Mouse (Mus musculus): ENCODE data around the gene Gm17949. TPM values are rescaled to one million over a fixed set of nuclear protein-coding genes. Genes with fewer than 3 reads are reported as not detected.
"Not testable (repeated sequence)": the region's sequence is repeated elsewhere in the genome, so short reads cannot be mapped to it uniquely, and the experiment has no call there.

Gm17949 gene
- polyA plus RNA-seq, 1 experiment from 2014 or later, result 0.43 TPM

DNA sequence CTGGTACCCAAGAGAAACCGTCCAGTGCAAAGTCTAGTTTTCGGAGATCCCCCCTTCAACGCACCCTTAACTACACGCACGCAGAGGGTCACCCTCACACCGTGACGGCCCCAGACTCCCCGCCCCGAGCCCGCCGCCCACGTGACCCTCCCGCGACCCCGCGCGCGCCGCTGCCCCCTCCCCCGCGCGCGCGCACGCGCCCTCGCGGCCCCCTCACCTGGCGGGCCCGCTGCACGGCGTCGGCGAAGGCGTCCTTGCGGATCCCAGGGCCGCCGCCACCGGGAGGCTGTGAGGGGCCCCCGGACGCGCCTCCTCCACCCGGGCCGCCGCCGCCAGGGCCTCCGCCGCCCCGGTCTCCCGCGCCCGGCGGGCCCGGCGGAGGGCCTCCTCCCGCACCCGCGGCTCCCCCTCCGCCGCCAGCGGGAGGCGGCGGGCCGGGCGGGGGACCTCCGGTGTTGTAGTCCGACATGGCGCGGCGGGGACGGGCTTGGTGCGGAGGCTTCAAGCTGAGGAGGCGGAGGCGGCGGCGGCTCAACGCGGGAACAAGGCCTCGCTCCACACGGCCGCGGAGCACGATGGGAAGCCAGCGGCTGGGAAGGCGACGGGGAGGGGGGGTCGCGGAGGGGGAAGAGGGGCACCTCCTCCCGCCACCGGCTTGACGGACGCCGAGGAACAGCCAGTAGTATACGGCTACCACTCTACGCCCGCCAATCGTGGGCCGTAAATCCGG lies 19.8 kb downstream of the Gm17949 start, which contains the start of gene Khsrp:
TSS of gene Khsrp (minus strand) at position 592 of the 730 bp plus-strand sequence.
- peaks cover 26% of the 10 kb centered on the region for H3K4me1 ChIP-seq (replicated peaks)
- H3K4me3 ChIP-seq, result peak within 1 kb of the TSS; percentile 77
- H3K9me3 ChIP-seq, result no peaks in the 10 kb centered on the region
- WGBS, result under 1% methylated on average over 98 of the region's 99 CpGs
- no peaks in the 10 kb centered on the region for H3K27me3 ChIP-seq (ENCODE audit: insufficient read depth, poor library complexity, severe bottlenecking)
- peak; percentile 57 for DNase-seq (ENCODE audit: low spot score)
- peak within 1 kb of the TSS; percentile 99 for H3K27ac ChIP-seq
- peaks cover 36% of the 10 kb centered on the region for H3K36me3 ChIP-seq

- Histone ChIP-seq H3K27ac (peak overlapping the region; percentile 99), H3K4me1 (replicated peaks) (peaks cover 26% of the 10 kb centered on the region), H3K36me3 (peaks cover 28% of the 10 kb centered on the region), H3K9me3 (no peaks in the 10 kb centered on the region), H3K27me3 (ENCODE audit: insufficient read depth, poor library complexity, severe bottlenecking) (no peaks in the 10 kb centered on the region), H3K4me3 (peak overlapping the region; percentile 77)
- under 1% methylated on average over 38 of the region's 38 CpGs for WGBS
- peak; percentile 100 for DNase-seq (ENCODE audit: low spot score)
Observed at GRCm38 (mm10) chr17:57031661-57032420, 20.6 kb downstream of the Gm17949 start.

DNA sequence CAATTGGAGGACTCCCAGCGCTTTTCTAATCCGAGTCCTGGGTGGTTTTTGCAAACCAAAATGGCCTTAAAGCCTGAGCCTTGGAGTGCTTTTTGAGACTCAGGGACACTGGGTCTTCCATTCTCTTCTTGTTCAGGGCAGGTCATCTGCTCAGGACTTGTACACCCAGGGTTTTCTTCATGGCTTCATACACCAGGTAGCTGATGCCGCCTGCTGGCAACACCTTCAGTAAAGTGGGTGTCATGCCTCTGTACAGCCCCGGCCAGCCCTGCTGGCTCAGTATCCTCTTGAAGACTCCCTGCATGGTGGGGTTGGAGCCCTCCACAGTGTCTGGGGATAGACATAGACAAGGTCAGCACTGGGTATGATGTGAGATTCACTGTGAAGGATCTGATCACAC lies 21.6 kb downstream of the Gm17949 start:
- peak overlapping the region; percentile 99 for H3K27ac ChIP-seq
- 86% methylated on average over 4 of the region's 4 CpGs for WGBS

GRCm38 (mm10) chr17:57038978-57039377 lies 27.7 kb downstream of the Gm17949 start:
- Histone ChIP-seq H3K4me1 (replicated peaks) (peaks cover 3% of the 10 kb centered on the region; the same call in 1 of the 2 replicates), H3K27me3 (ENCODE audit: insufficient read depth, poor library complexity, severe bottlenecking) (peaks cover 22% of the 10 kb centered on the region), H3K27ac (no peak overlapping the region), H3K9me3 (peaks cover 3% of the 10 kb centered on the region; the same call in 1 of the 2 replicates), H3K4me3 (no peak overlapping the region), H3K36me3 (no peaks in the 10 kb centered on the region)
- no peak for DNase-seq (ENCODE audit: low spot score)
- 36% methylated on average over 8 of the region's 8 CpGs for WGBS

More for the DNA sequence above, 21.6 kb downstream of the Gm17949 start:
- Histone ChIP-seq H3K4me1 (replicated peaks) (peaks cover 26% of the 10 kb centered on the region), H3K4me3 (peak overlapping the region; percentile 77), H3K27me3 (ENCODE audit: insufficient read depth, poor library complexity, severe bottlenecking) (peaks cover 7% of the 10 kb centered on the region), H3K36me3 (peaks cover 18% of the 10 kb centered on the region), H3K9me3 (no peaks in the 10 kb centered on the region)
- no peak for DNase-seq (ENCODE audit: low spot score)

DNA sequence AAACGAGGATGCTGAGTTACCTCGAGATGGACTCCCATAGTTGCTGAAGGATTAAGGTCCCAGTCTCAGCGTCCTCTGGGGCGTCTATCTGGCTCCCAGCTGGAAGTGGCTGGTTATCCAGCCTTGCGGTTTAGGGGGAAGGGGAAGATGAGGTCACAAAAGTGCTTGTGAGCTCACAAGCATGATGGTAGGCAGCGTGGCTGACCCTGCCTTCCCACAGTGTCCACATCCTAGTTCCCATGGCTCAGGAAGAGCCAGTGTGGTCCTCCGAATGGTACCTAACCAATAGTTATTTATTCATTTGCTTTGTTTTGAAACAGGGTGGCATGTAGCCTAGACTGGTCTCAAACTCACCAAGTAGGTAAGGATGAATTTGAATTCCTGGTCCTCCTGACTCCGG lies 30.3 kb downstream of the Gm17949 start, which contains the start of gene Slc25a41:
TSS of gene Slc25a41 (minus strand) at position 101 of the 400 bp plus-strand sequence.
- H3K27me3 ChIP-seq (ENCODE audit: insufficient read depth, poor library complexity, severe bottlenecking), result peaks cover 22% of the 10 kb centered on the region
- WGBS, result 77% methylated on average over 8 of the region's 8 CpGs
- no peak within 1 kb of the TSS for H3K27ac ChIP-seq
- peaks cover 3% of the 10 kb centered on the region; the same call in 1 of the 2 replicates for H3K4me1 ChIP-seq (replicated peaks)
- DNase-seq (ENCODE audit: low spot score), result no peak
- H3K36me3 ChIP-seq, result peaks cover 20% of the 10 kb centered on the region
- peaks cover 3% of the 10 kb centered on the region; the same call in 1 of the 2 replicates for H3K9me3 ChIP-seq
- H3K4me3 ChIP-seq, result no peak within 1 kb of the TSS

- 29% methylated on average over 5 of the region's 5 CpGs for WGBS
- peaks cover 3% of the 10 kb centered on the region; the same call in 1 of the 2 replicates for H3K4me1 ChIP-seq (replicated peaks)
- H3K27ac ChIP-seq, result no peak overlapping the region
- peaks cover 72% of the 10 kb centered on the region for H3K36me3 ChIP-seq
- H3K4me3 ChIP-seq, result no peak overlapping the region
- H3K9me3 ChIP-seq, result no peaks in the 10 kb centered on the region
- no peak for DNase-seq (ENCODE audit: low spot score)
- H3K27me3 ChIP-seq (ENCODE audit: insufficient read depth, poor library complexity, severe bottlenecking), result no peaks in the 10 kb centered on the region
Observed at GRCm38 (mm10) chr17:57047406-57047805, 36.1 kb downstream of the Gm17949 start.

GRCm38 (mm10) chr17:57048816-57049215 lies 37.5 kb downstream of the Gm17949 start:
- Histone ChIP-seq H3K9me3 (no peaks in the 10 kb centered on the region), H3K27me3 (ENCODE audit: insufficient read depth, poor library complexity, severe bottlenecking) (no peaks in the 10 kb centered on the region), H3K4me3 (no peak overlapping the region), H3K4me1 (replicated peaks) (no peaks in the 10 kb centered on the region), H3K27ac (no peak overlapping the region), H3K36me3 (peaks cover 86% of the 10 kb centered on the region)
- no peak for DNase-seq (ENCODE audit: low spot score)
- WGBS, result 93% methylated on average over 3 of the region's 3 CpGs

GRCm38 (mm10) chr17:57051679-57052078 lies 40.4 kb downstream of the Gm17949 start:
- not testable (repeated sequence) for H3K27ac ChIP-seq; DNase-seq (ENCODE audit: low spot score); H3K4me1 ChIP-seq (replicated peaks); H3K4me3 ChIP-seq; H3K9me3 ChIP-seq; H3K27me3 ChIP-seq (ENCODE audit: insufficient read depth, poor library complexity, severe bottlenecking)
- WGBS, result 79% methylated on average over 4 of the region's 4 CpGs
- peaks cover 93% of the 10 kb centered on the region for H3K36me3 ChIP-seq

DNA sequence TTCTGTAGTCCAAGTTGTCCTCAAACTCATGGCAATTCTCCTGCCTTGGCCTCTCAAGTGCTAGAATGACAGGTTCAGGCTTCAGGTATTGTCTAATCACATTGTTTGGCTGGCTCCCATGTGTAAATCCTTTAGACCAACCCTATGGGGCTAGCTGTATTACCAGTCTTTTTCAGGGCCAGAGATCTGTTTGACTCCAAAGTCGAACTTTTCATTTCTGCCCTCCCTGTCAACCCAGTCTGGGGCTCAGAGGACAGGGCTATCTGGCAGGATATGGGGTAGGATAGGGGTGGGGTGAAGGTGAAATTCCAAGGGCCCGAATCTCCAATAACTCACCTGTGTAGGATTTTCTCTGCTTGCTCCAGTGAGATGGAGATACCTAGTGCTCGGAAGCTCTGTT lies 45.0 kb downstream of the Gm17949 start:
- peaks cover 15% of the 10 kb centered on the region for H3K27me3 ChIP-seq (ENCODE audit: insufficient read depth, poor library complexity, severe bottlenecking)
- 87% methylated on average over 3 of the region's 3 CpGs for WGBS
- H3K4me3 ChIP-seq, result no peak overlapping the region
- H3K4me1 ChIP-seq (replicated peaks), result peaks cover 25% of the 10 kb centered on the region
- DNase-seq (ENCODE audit: low spot score), result no peak
- H3K36me3 ChIP-seq, result peaks cover 58% of the 10 kb centered on the region
- no peak overlapping the region for H3K27ac ChIP-seq
- no peaks in the 10 kb centered on the region for H3K9me3 ChIP-seq

DNA sequence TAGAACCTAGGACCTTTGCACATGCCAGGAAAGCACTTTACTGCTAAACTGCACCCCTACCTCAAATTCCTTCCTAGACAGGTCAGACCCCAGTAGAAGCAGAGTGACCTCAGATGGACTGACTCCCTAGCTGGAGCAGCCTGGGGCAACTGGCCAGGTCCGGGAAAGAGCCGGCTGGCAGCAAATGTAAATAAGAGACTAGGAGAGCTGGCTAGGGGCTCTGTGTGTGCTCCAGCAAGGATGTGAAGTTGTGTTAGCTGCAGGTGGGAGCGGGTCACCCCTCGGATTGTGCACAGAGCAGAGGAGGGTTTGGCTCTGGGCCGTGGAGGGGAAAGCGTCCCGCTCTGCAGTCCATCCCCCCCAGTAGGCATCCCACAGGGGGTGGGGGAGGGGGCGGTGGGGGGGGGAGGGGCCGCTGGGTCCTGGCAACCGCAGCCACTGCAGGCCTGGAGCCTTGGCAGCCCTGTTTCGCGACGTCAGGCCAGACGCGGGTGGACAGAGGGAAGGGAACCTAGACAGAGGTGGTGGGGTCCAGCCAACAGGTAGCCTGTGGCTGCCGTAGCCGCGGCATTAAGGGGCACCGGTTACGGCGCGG lies 47.7 kb downstream of the Gm17949 start, which contains the start of gene Crb3:
TSS of gene Crb3 (plus strand) at position 215 of the 595 bp plus-strand sequence.
- DNase-seq (ENCODE audit: low spot score), result no peak
- Histone ChIP-seq H3K36me3 (peaks cover 31% of the 10 kb centered on the region), H3K4me1 (replicated peaks) (peaks cover 36% of the 10 kb centered on the region), H3K9me3 (no peaks in the 10 kb centered on the region), H3K4me3 (peak within 1 kb of the TSS; percentile 74), H3K27me3 (ENCODE audit: insufficient read depth, poor library complexity, severe bottlenecking) (peaks cover 41% of the 10 kb centered on the region), H3K27ac (peak within 1 kb of the TSS; percentile 91)
- under 1% methylated on average over 19 of the region's 22 CpGs for WGBS

- peak; percentile 87 for DNase-seq (ENCODE audit: low spot score)
- Histone ChIP-seq H3K4me3 (peak within 1 kb of the TSS; percentile 74), H3K4me1 (replicated peaks) (peaks cover 36% of the 10 kb centered on the region), H3K27me3 (ENCODE audit: insufficient read depth, poor library complexity, severe bottlenecking) (peaks cover 46% of the 10 kb centered on the region), H3K36me3 (peaks cover 25% of the 10 kb centered on the region), H3K27ac (peak within 1 kb of the TSS; percentile 91), H3K9me3 (no peaks in the 10 kb centered on the region)
- under 1% methylated on average over 45 of the region's 45 CpGs for WGBS
Observed at GRCm38 (mm10) chr17:57059486-57059977, 48.3 kb downstream of the Gm17949 start, which contains the start of gene Slc25a23. Gene Slc25a23 (minus strand): TSS chr17:57059863.

- Histone ChIP-seq H3K9me3 (no peaks in the 10 kb centered on the region), H3K4me3 (peak overlapping the region; percentile 74), H3K36me3 (peaks cover 17% of the 10 kb centered on the region), H3K27me3 (ENCODE audit: insufficient read depth, poor library complexity, severe bottlenecking) (peaks cover 54% of the 10 kb centered on the region), H3K4me1 (replicated peaks) (peaks cover 37% of the 10 kb centered on the region), H3K27ac (peak overlapping the region; percentile 91)
- WGBS, result under 1% methylated on average over 44 of the region's 44 CpGs
- DNase-seq (ENCODE audit: low spot score), result peak; percentile 94
Observed at GRCm38 (mm10) chr17:57060231-57060801, 49.0 kb downstream of the Gm17949 start.
